Mouse (Mus musculus) heart, embryonic 12.5 days (tissue): ENCODE results near the gene Kif2c. TPM values are rescaled to one million over a fixed set of nuclear protein-coding genes. Genes with fewer than 3 reads are reported as not detected.

Source experiments
- ATAC-seq: fragments of 200-750 bp; cut with Nextera tagmentation; 2 replicates; pipeline ENCODE4 v1.8.0; 2017; ENCODE audit warnings: moderate TSS enrichment, moderate library complexity; ENCODE audit not compliant: insufficient number of reproducible peaks, low FRiP score
- H3K27ac ChIP-seq: fragments of 300-500 bp; sonication (generic); 2 replicates; pipeline ENCODE4 v1.5.1; 2016; ENCODE audit warnings: mild to moderate bottlenecking, moderate library complexity; ENCODE audit not compliant: poor library complexity, severe bottlenecking
- H3K27me3 ChIP-seq: fragments of 300-500 bp; sonication (generic); replicated peaks from 2 replicates; pipeline ENCODE4 v1.6.1; 2016; ENCODE audit warnings: mild to moderate bottlenecking, moderate library complexity
- H3K36me3 ChIP-seq: fragments of 300-500 bp; sonication (generic); 2 replicates; pipeline ENCODE4 v1.6.1; 2016; ENCODE audit warnings: mild to moderate bottlenecking, moderate library complexity
- H3K4me1 ChIP-seq: fragments of 300-500 bp; sonication (generic); replicated peaks from 2 replicates; pipeline ENCODE4 v1.6.1; 2016; ENCODE audit warnings: mild to moderate bottlenecking
- H3K4me2 ChIP-seq: fragments of 300-500 bp; sonication (generic); 2 replicates; pipeline ENCODE4 v1.6.1; 2016; ENCODE audit warnings: mild to moderate bottlenecking, moderate library complexity
- H3K4me3 ChIP-seq: fragments of 300-500 bp; sonication (generic); 2 replicates; pipeline ENCODE4 v1.5.1; 2016; ENCODE audit warnings: mild to moderate bottlenecking
- H3K9ac ChIP-seq: fragments of 300-500 bp; sonication (generic); 2 replicates; pipeline ENCODE4 v1.6.1; 2016; ENCODE audit warnings: mild to moderate bottlenecking, moderate library complexity
- H3K9me3 ChIP-seq: fragments of 300-500 bp; sonication (generic); replicated peaks from 2 replicates; pipeline ENCODE4 v1.6.1; 2016; ENCODE audit warnings: mild to moderate bottlenecking, moderate library complexity
- WGBS: fragments of 180-500 bp; shearing (Covaris S2); methylation state at CpG from one replicate; pipeline ENCODE4 v1.1.7; 2016; 5-methylcytosine and 5-hydroxymethylcytosine counted together
- polyA plus RNA-seq: library from polyadenylated mRNA; unstranded; fragments of >200 nt; fragmentation: Nextera tagmentation; extraction: Ambion mirVana; gene quantifications from 2 replicates; pipeline ENCODE4 v1.2.1, GENCODE M21; 2016

Gene Kif2c
- polyA plus RNA-seq, 1 experiment from 2014 or later = 53.4 TPM

- no peak overlapping the region for H3K9ac ChIP-seq
- H3K36me3 ChIP-seq = no peaks in the 10 kb centered on the region
- H3K4me3 ChIP-seq = no peak overlapping the region
- ATAC-seq = no peak
- WGBS = 76% methylated on average over 5 of the region's 5 CpGs
- no peak overlapping the region for H3K27ac ChIP-seq
- no peaks in the 10 kb centered on the region for H3K9me3 ChIP-seq
- no peaks in the 10 kb centered on the region for H3K4me1 ChIP-seq
- no peak overlapping the region for H3K4me2 ChIP-seq
- 0 out of 2 replicates have a peak, but pooled peaks cover 4% of the 10 kb centered on the region for H3K27me3 ChIP-seq
Observed at GRCm38 (mm10) chr4:117217029-117217428, 34.6 kb upstream of the Kif2c start.

- Histone ChIP-seq H3K4me3 (no peak overlapping the region), H3K27me3 (0 out of 2 replicates have a peak, but pooled peaks cover 4% of the 10 kb centered on the region), H3K9ac (no peak overlapping the region), H3K4me1 (no peaks in the 10 kb centered on the region), H3K4me2 (no peak overlapping the region), H3K36me3 (no peaks in the 10 kb centered on the region), H3K27ac (no peak overlapping the region), H3K9me3 (no peaks in the 10 kb centered on the region)
- ATAC-seq = no peak
- WGBS = 85% methylated on average over 6 of the region's 6 CpGs
Observed at GRCm38 (mm10) chr4:117214250-117214649, 31.8 kb upstream of the Kif2c start.

GRCm38 (mm10) chr4:117210147-117211074, 28.0 kb upstream of the Kif2c start:
- H3K4me2 ChIP-seq = no peak overlapping the region
- H3K4me3 ChIP-seq = no peak overlapping the region
- H3K27me3 ChIP-seq = 0 out of 2 replicates have a peak, but pooled peaks cover 4% of the 10 kb centered on the region
- H3K9me3 ChIP-seq = no peaks in the 10 kb centered on the region
- ATAC-seq = no peak
- no peak overlapping the region for H3K27ac ChIP-seq
- 3% methylated on average over 20 of the region's 20 CpGs for WGBS
- H3K4me1 ChIP-seq = no peaks in the 10 kb centered on the region
- H3K9ac ChIP-seq = no peak overlapping the region
- H3K36me3 ChIP-seq = no peaks in the 10 kb centered on the region

- Histone ChIP-seq H3K4me3 (no peak overlapping the region), H3K27ac (no peak overlapping the region), H3K9me3 (no peaks in the 10 kb centered on the region), H3K27me3 (0 out of 2 replicates have a peak, but pooled peaks cover 2% of the 10 kb centered on the region), H3K36me3 (no peaks in the 10 kb centered on the region), H3K4me1 (no peaks in the 10 kb centered on the region), H3K9ac (no peak overlapping the region), H3K4me2 (no peak overlapping the region)
- 78% methylated on average over 6 of the region's 6 CpGs for WGBS
- no peak for ATAC-seq
Observed at GRCm38 (mm10) chr4:117209592-117209991, 27.2 kb upstream of the Kif2c start.

GRCm38 (mm10) chr4:117202992-117203354, 20.5 kb upstream of the Kif2c start:
- H3K9me3 ChIP-seq = no peaks in the 10 kb centered on the region
- no peaks in the 10 kb centered on the region for H3K36me3 ChIP-seq
- peak overlapping the region; percentile 63 for H3K4me2 ChIP-seq
- H3K4me1 ChIP-seq = 0 out of 2 replicates have a peak, but pooled peaks cover 3% of the 10 kb centered on the region
- H3K27me3 ChIP-seq = no peaks in the 10 kb centered on the region
- H3K4me3 ChIP-seq = peak overlapping the region; percentile 34
- H3K9ac ChIP-seq = peak overlapping the region; percentile 51
- no peak for ATAC-seq
- H3K27ac ChIP-seq = peak overlapping the region; percentile 68
- 61% methylated on average over 4 of the region's 4 CpGs for WGBS

- Histone ChIP-seq H3K9ac (peak overlapping the region; percentile 51), H3K27me3 (no peaks in the 10 kb centered on the region), H3K27ac (peak overlapping the region; percentile 68), H3K9me3 (no peaks in the 10 kb centered on the region), H3K4me2 (peak overlapping the region; percentile 63), H3K4me1 (0 out of 2 replicates have a peak, but pooled peaks cover 3% of the 10 kb centered on the region), H3K36me3 (no peaks in the 10 kb centered on the region), H3K4me3 (peak overlapping the region; percentile 34)
- ATAC-seq = peak; percentile 64
- 1% methylated on average over 25 of the region's 25 CpGs for WGBS
Observed at GRCm38 (mm10) chr4:117202046-117202991, 19.9 kb upstream of the Kif2c start.

- Histone ChIP-seq H3K4me3 (no peak overlapping the region), H3K4me2 (no peak overlapping the region), H3K9ac (no peak overlapping the region), H3K36me3 (no peaks in the 10 kb centered on the region), H3K4me1 (no peaks in the 10 kb centered on the region), H3K9me3 (no peaks in the 10 kb centered on the region), H3K27me3 (no peaks in the 10 kb centered on the region), H3K27ac (no peak overlapping the region)
- 90% methylated on average over 14 of the region's 14 CpGs for WGBS
- no peak for ATAC-seq
Observed at GRCm38 (mm10) chr4:117191804-117192203, 9.4 kb upstream of the Kif2c start.

- Histone ChIP-seq H3K4me1 (no peaks in the 10 kb centered on the region), H3K9me3 (no peaks in the 10 kb centered on the region), H3K9ac (peak overlapping the region; percentile 56; the same call in 1 of the 2 replicates), H3K36me3 (no peaks in the 10 kb centered on the region), H3K27me3 (no peaks in the 10 kb centered on the region), H3K4me2 (no peak overlapping the region), H3K4me3 (no peak overlapping the region), H3K27ac (peak overlapping the region; percentile 73; the same call in 1 of the 2 replicates)
- no peak for ATAC-seq
- 68% methylated on average over 7 of the region's 7 CpGs for WGBS
Observed at GRCm38 (mm10) chr4:117190660-117191059, 8.2 kb upstream of the Kif2c start.

- peak; percentile 83 for ATAC-seq
- WGBS = under 1% methylated on average over 9 of the region's 9 CpGs
Observed at GRCm38 (mm10) chr4:117189856-117190543, 7.6 kb upstream of the Kif2c start.

GRCm38 (mm10) chr4:117189382-117189855, 7.0 kb upstream of the Kif2c start:
- Histone ChIP-seq H3K4me3 (peak overlapping the region; percentile 39), H3K36me3 (no peaks in the 10 kb centered on the region), H3K9ac (peak overlapping the region; percentile 48; the same call in 1 of the 2 replicates), H3K27me3 (no peaks in the 10 kb centered on the region), H3K9me3 (no peaks in the 10 kb centered on the region), H3K27ac (peak overlapping the region; percentile 29; the same call in 1 of the 2 replicates), H3K4me1 (no peaks in the 10 kb centered on the region), H3K4me2 (peak overlapping the region; percentile 61)
- peak; percentile 82 for ATAC-seq
- under 1% methylated on average over 16 of the region's 16 CpGs for WGBS

More at GRCm38 (mm10) chr4:117189856-117190543, 7.6 kb upstream of the Kif2c start:
- H3K4me2 ChIP-seq = peak overlapping the region; percentile 61; the same call in 1 of the 2 replicates
- H3K9ac ChIP-seq = peak overlapping the region; percentile 56; the same call in 1 of the 2 replicates
- H3K4me3 ChIP-seq = peak overlapping the region; percentile 39; the same call in 1 of the 2 replicates
- H3K36me3 ChIP-seq = no peaks in the 10 kb centered on the region
- no peaks in the 10 kb centered on the region for H3K4me1 ChIP-seq
- H3K27ac ChIP-seq = peak overlapping the region; percentile 73
- no peaks in the 10 kb centered on the region for H3K27me3 ChIP-seq
- no peaks in the 10 kb centered on the region for H3K9me3 ChIP-seq
